Mouse (Mus musculus): Measurements from ENCODE around the gene Grb2.

The Grb2 gene

DNA sequence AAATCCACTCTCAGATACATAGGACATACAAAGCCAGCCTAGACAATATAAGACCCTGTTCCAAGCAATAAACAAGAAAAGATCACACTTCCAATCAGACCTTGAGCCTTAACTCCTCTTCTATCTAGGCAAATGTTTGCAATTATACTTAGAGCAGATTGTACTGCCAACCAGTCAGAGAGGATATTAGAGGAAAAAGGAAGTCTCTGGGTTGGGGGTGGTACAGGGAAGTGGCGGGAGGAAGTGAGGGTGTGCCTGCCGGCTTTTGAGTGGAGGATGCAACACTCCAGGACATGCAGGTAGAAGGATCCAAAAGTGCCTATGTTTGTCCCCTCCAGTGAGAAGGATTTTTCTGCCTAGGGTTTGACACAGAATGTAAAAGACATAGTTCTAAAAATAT lies 3.9 kb upstream of the Grb2 start:
- DNase-seq (ENCODE audit: low read depth, low spot score), result no peak

DNA sequence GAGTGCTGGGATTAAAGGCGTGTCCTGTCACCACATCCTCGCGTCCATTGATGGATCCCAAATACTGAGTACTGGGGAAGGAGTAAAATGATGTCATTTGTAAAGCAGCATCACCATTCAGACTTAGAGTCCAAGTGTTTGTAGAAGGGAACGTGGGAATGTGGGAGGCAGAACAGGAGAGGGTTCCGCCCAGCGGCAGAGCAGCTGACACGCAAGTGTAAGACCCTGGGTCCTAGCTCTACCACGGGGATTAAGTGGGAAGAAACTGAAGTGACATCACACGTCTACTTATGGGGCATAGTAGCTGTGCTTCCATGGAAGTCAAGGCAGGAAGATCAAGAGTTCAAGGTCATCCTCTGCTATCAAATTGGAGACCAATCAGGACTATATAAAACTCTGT lies 2.7 kb upstream of the Grb2 start:
- DNase-seq (ENCODE audit: low read depth, low spot score), result no peak

DNA sequence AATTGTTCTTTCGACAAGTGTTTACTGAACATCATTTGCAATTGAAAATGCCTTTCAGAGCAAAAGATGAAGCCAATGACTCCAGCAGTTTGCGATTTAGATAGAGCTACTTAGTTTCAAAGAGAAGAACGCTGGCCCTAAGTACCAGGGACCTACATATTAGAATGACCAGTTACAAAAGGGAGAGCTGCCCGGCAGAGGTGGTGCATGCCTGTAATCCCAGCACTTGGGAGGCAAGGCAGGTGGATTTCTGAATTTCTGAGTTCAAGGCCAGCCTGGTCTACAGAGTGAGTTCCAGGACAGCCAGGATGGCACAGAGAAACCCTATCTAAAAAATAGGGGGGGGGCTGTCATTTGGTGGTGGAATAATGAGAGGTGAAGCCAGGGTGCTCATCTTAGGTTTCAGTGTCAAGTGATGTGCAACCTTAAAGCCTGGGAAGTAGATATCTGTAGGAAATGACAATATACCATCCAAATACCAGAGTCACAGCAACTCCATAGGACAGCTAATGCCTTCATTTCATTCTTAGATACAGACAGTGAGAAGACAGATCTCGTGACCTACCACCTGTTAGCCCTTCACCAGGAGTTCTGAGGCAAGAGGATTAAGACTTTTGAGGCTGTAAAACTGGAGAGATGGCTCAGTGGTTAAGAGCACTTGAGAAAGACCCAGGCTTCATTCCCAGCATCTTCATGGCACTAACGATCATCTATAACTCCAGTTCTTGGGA lies 1.6 kb upstream of the Grb2 start:
- DNase-seq (ENCODE audit: low read depth, low spot score), result no peak

DNA sequence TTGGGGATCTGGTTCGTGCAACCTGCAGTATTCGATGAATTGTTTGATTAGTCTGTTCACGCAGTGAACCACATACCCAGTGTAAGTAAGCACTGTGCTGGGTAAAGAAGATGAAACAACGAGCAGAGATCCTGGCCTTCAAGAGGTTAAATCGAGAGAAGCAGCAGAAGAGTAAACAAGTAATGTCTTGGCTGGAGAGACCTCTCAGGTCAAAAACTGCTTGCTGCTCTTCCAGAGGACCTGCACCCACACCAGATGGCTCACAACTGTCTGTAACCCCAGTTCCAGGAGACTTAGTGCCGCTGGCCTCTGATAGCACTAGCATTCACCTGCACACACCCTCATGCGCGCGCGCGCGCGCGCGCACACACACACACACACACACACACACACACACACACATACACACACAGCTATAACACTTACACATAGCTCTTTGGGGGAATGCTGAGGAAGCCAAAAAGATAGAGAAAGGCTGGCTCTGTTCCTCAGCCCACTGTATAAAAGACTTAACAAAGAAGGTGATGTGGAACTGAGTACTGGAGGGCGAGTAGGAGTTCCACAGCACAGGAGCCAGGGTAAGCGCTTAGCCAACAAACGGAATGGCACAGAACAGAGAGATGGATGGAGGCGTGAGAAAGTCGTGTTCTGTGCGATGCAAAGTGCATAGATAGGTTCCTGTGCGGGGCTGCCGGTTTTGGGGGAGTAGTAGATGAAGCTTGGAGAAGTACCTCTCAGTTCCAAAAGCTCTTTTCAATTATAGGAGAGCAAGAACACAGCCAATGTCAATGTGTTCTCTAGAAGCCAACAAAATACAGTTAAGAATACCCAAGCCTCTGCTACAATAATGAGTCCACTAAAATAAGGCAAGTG lies 795 bp upstream of the Grb2 start:
- DNase-seq (ENCODE audit: low read depth, low spot score), result peak; percentile 47

DNA sequence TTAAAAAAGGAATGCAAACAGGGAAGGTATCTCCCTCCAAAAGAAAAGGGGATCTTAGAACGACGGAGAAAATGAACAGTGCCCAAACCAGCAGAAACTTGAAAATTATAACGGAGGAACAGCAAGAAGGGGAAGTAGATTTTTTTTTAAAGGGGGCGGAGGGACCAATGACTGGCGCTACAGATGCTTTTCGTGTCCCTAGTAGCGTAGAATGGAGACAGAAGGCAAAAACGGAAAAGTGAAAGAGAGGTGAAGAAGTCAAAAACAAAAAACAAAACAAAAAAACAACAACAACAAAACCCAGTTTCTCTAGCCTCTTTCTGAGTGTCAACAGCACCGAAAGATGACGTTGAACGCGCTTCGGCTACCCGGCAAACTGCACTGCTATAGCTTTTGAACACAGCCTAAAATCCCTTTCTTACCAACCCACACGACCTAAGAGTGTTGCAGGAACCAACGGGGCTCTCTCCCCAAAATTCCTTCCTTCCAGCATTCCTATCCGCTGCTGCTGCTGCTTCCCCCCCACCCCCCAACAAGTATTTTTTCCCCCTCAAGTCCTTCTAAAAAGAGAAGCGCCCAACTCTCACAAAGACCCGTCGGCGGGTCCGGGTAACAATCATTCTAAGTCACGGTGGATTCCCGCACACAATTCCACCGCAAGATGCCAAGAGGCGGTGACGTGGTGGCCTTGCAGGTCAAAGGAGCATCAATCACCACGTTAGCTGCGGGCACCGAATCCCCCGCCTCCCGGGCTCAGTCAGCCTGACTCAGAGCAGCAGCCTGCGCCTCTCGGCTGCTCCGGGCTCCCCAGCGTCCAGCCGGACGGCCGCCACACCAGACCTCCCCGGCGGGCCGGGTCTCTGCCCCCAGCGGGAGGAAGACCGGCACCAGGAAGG lies 836 bp downstream of the Grb2 start:
- no peak for DNase-seq (ENCODE audit: low read depth, low spot score)

DNA sequence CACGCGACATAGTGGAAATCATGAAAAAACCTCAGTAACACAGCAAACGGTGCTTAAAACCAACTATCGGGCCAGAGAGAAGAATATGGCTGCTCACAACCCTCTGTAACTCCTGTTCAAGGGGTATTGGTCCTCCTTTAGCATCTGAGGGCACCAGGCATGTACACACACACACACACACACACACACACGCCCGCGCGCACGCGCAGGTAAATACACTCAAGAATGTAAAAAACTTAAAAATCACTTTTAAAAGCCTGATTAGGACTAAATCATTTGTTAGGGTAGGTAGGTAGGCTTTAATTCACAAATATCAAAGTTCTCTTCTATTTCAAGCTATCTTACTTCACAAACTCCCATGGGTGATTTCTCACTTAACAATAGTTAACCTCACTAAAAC lies 1.8 kb downstream of the Grb2 start:
- no peak for DNase-seq (ENCODE audit: low read depth, low spot score)

DNA sequence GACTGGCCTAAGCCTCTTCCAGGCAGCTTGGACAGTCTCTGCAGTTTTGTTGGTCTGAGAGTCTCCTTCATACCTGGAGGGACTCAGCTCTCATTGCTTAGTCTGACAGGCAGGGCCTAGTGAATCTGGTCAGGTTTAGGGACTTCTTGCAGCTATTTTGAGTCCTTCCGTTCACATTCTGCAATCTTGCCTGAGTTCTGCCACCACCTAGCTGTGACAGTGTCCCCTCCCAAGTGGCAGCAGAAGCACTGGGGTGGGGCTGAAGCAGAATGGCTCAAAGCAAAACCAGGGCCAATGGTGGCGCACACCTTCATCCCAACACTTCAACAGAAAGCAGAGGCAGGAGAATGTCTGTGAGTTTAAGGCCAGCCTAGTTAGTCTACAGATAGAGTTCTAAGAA lies 2.8 kb downstream of the Grb2 start:
- DNase-seq (ENCODE audit: low read depth, low spot score), result no peak

DNA sequence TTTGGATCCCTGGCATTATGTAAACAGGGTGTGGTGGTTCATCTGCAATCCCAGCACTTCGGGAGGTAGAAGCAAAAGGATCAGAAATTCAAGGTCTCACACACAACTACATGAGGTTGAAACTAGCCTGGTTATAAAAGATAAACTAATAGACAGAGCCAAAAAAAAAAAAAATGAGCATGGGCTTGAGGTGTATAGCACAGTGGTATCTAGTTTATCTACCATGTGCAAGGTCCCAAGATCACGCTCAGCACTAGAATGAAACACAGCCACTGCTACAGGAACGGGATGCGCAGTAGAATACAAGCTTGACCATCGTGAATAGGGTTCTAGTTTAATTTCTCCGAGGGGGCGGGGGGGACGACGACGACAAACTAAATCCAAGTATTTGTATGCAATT lies 3.7 kb downstream of the Grb2 start:
- no peak for DNase-seq (ENCODE audit: low read depth, low spot score)

DNA sequence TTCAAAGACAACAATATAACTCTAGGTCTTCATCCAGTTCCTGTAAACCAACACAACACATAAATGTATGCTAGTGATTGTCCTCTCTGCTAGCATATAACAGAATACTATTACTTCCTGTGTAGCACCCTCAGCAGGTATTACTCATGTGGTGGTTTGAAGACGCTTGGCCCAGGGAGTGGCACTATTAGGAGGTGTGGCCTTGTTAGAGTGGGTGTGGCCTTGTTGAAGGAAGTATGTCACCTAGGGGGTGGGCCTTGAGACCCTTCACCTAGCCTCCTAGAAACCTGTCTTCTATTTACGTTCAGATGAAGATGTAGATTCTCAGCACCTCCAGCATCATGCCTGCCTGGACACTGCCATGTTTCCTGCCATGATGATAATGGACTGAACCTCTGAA lies 4.9 kb downstream of the Grb2 start:
- no peak for DNase-seq (ENCODE audit: low read depth, low spot score)

DNA sequence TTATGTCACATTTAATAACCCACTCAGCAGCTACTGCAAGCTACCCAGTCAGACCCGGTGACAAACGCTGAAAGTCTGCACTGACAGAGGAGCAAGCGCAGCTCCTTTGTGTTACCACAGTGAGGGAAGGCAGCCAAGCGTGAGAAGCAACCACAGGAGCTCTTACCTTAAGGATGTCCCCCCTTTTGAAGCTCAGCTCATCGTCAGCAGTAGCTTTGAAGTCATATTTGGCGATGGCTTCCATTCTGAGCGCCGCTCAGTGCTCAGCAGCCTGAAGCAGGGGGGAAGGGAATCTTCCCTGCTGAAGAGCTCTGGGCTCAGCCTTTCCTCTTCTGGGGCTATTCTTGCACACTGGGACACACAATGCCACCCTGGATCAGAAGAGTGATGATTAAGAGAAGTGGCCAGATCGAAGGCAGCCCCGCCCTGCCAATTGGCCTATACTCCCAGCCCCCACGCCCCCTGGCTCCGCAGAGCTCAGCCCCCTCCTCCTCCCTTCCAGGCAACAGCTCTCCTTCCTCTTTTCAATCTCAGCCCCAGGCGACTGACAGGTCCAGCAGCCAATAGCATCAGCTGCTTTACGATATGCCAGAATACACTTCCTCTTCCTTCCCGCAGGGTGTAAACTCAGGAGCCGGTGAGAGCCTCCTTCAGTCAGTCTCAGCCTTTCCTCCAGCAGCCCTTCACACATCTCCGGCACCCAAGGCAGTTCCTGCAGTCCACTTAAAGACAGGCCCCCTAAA lies 9.2 kb downstream of the Grb2 start:
- no peak for DNase-seq (ENCODE audit: low read depth, low spot score)

DNA sequence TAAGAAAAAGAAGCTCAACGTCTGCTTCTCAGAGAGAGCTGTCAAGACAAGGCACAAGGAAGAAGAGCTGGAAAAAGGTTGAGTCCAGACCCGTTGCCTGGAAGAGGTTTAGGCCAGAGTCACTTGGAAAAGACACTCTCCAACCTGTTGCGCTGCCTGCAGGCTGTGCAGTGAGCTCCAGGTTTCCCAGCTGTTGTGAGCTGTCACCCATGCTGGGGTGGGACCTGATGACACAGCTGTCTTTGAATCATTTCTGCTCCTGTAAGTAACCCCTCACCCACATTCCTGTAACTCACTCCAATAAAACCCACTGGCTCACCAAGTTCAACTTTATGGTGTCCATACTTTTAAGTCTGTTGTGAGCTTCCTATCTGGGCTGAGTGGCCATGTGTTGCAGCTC lies 10.7 kb downstream of the Grb2 start:
- no peak for DNase-seq (ENCODE audit: low read depth, low spot score)

DNA sequence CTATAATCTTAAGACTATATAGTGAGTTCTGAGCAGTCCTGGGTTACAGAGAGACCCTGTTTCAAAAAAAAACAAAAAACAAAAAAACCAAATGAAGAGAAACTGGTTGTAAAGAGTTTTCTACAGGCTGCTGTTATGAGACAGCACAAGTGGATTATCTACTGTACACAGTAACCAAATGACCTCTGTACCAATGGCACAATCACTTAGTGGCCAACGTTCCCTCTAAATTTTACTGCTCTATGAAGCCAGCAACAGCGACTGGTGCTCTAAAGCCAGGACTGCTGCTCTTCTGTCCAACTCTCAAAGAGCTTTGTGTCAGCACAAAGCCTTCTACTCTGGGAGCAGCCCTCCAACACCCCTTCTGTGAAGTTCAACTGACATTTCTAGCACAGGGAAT lies 11.3 kb downstream of the Grb2 start:
- DNase-seq (ENCODE audit: low read depth, low spot score), result no peak

DNA sequence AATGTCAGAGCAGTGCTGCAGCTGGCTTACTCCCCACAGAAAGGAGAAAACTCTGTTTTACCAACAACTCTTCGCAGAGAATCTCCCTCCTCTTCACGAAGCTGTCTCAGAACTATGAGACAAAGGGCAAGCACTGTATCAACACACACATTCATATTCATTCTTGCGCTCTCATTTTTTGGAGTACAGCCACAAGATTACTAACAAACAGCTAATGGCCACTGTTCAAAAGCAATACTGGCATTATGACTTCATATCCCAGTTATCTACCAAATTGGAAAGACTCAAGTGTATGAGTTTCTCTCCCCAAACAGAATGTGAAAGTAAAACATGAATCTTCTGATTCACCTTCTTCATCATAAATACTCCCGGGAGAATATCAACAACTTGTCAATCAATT lies 11.9 kb downstream of the Grb2 start:
- no peak for DNase-seq (ENCODE audit: low read depth, low spot score)

DNA sequence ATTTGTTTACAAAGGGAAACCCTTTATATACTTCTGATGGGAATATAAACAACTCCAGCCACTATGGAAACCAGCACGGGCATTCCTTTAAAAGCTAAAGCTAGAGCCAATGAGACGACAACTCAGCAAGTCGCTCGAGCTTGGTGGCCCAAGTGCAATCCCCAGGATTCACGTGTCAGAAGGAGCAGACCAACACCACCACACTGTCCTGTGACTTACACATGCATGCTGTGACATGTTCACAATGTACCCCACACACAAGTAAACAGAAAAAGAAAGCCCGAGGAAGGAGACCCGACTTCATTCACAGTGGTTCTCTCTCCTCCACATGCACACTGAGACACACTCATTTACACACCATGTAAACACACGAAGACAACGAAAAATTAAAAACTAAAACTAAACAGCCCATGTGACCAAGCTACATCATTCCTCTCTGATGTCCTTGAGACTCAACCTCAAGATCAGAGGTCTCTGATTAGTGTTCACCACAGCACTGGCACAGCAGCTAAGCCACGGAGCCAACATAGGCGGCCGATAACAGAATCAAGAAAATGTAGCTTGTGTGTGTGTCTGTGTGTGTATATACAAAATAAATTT lies 14.3 kb downstream of the Grb2 start:
- no peak for DNase-seq (ENCODE audit: low read depth, low spot score)

DNA sequence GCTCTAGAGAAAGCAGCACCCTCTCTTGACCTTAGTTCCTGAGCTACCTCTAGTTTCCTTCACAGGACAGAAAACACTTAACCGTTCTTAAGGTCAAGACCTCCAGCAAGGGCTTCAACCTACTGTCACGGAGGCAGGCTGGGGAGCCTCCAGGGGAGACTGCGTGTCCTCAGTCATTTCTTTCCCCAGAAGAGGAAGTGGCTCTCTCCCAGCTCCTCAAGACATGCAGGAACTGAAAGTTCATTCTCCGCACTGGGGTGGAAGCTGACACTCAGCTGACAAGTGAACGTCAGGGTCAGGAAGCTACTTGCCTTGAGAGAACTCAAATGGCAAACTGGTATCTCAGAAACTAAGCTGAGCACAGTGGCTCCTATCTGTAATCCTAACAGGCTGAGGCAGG lies 15.6 kb downstream of the Grb2 start:
- no peak for DNase-seq (ENCODE audit: low read depth, low spot score)

DNA sequence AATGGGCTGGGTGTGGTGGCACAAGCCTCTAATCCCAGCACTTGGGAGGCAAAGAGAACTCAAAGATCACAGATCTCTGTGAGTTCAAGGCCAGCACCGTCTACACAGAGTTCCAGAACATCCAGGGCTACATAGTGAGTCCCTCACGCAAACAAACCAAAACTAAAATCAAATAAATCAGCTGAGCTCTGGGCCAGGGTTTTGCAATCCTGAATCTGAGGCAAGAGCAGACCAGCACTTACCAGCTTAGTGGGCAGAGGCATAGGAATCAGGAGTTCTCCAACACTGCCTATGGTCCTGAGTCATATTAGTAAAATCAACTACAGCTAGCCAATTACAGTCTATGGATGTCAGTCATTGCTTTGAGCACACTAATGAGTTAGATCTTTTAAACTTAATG lies 16.4 kb downstream of the Grb2 start:
- no peak for DNase-seq (ENCODE audit: low read depth, low spot score)

DNA sequence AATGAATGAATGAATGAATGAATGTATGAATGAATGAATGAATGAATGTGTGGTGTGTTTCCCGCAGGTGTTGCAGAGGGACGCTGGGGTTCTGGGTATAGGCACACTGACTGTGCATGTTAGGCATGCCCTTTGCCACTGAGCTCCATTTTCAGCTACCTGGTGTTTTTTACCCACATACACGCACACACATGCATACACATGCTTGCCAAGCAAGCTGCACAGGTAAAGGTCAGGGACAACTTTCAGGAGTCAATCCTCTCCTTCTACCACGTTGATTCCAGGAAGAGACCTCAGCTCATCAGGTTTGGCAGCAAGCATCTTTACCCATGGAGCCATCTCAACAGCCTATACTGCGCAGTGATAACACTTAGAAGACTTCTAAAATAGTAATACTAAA lies 16.9 kb downstream of the Grb2 start:
- DNase-seq (ENCODE audit: low read depth, low spot score), result no peak

DNA sequence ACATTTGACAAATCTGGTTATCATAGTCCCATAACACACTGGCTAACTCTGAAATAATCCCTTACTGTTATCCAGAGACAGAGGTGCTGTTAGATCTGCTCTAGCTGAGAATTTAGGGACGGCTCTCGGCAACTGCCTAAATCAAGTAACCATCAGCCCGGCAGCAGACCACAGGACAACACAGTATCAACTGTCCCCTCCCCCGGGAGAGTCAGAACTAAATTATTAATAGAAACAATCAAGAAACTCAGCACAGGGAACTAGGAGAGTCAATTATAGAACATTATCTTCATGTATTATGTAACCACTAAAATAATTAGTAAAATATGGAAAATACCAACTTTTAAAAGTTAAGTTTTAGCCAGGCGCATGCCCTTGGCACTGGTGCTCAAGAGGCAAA lies 17.4 kb downstream of the Grb2 start:
- DNase-seq (ENCODE audit: low read depth, low spot score), result no peak

DNA sequence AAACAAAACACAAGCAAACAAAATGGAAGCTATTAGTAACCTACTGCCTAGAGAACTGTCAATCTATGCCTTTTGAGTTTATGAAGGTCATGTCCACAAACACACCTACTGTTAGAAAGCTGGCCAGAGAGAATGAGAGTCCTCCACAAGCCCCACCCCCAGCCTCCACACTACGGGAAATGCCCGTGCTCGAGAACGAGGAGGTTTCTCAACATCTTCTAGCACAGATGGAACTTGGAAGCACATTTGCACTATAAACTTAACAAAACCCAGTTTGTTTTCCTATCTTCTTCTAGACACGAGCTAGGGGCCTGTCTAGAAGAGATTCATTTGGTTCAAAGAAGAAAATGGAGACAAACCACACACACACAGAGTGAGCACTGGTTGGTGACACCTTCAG lies 18.0 kb downstream of the Grb2 start:
- DNase-seq (ENCODE audit: low read depth, low spot score), result no peak

DNA sequence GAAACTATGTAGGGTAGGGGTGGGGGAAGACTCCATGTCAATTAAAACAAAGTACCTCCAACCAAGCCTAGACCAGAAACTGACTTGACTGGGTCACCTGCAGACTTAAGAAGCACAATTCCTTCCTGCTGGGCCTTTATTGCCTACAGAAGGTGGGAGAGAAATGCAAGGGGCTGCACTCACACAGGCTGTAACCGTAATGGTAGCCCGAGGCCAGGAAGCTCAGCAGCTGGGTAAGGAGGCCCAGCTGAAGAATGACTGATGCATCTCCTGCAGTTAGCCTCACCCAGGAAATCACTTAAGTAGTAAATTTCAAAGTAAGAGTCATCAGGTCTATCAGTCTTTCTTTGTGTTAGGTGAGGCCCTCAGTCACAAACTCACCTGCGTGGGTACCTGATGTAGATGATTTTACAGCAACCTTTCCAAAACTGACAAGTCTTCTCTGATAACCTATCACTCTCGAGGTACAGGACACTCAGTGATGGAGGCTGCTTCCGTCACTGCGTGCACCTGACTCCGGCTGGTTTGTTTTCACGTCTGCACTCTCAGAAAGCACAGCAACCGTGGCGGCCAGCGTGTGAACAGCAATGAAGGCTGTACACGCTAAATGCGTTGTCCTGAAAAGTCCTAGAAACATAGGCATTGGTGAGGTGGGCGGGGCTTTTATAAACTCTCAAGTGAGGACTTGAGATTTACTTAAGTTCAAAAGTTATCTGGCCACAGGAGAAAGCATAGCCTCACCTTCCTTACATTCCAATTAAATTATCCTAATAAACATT lies 19.1 kb downstream of the Grb2 start:
- no peak for DNase-seq (ENCODE audit: low read depth, low spot score)
